Mouse (Mus musculus) left cerebral cortex, adult 8-10 months (tissue): Measurements from ENCODE around the gene Exd2. TPM values are rescaled to one million over a fixed set of nuclear protein-coding genes. Genes with fewer than 3 reads are reported as not detected.
"Not testable (repeated sequence)": the region's sequence is repeated elsewhere in the genome, so short reads cannot be mapped to it uniquely, and the experiment has no call there.

Experiments
- DNase-seq, 2 experiments: peaks; one replicate each; pipeline ENCODE4 v3.0.0; 2022; ENCODE audit warnings: low spot score in 2 of 2
- total RNA-seq, 4 experiments: library from RNA; stranded (reverse); gene quantifications; 2 replicates each; pipeline ENCODE4 v1.2.4; 2022

Exd2 gene
- 10 to 100 TPM; 89.9 to 97.8 (median 94.5) TPM for total RNA-seq

GRCm38 (mm10) chr12:80462942-80463651, at the start of gene Exd2:
Gene Exd2, plus strand, starts transcription at chr12:80463095.
- DNase-seq, result peak; percentile 78 to 90

GRCm38 (mm10) chr12:80415100-80415499, 47.8 kb upstream of the Exd2 start:
- no peak for DNase-seq

GRCm38 (mm10) chr12:80427683-80428082, 35.2 kb upstream of the Exd2 start:
- no peak for DNase-seq

GRCm38 (mm10) chr12:80433266-80433665, 29.6 kb upstream of the Exd2 start:
- DNase-seq, result no peak

GRCm38 (mm10) chr12:80434601-80434960, 28.3 kb upstream of the Exd2 start:
- DNase-seq, result peak in 1 of 2 experiments; percentile 14

GRCm38 (mm10) chr12:80434961-80435691, 27.8 kb upstream of the Exd2 start:
- peak; percentile 50 to 66 for DNase-seq

- no peak for DNase-seq
These were observed 27.0 kb upstream of the Exd2 start for GRCm38 (mm10) chr12:80435887-80436286.

GRCm38 (mm10) chr12:80436336-80436976, 26.4 kb upstream of the Exd2 start, which contains the start of gene Dcaf5:
Gene Dcaf5, minus strand, starts transcription at chr12:80436601.
- peak; percentile 52 to 77 for DNase-seq

GRCm38 (mm10) chr12:80437051-80437675, 25.7 kb upstream of the Exd2 start:
- DNase-seq, result no peak

- DNase-seq, result no peak
These were observed 21.9 kb upstream of the Exd2 start for GRCm38 (mm10) chr12:80440957-80441356.

GRCm38 (mm10) chr12:80444525-80445109, 18.3 kb upstream of the Exd2 start:
- DNase-seq, result no peak

GRCm38 (mm10) chr12:80453506-80453905, 9.4 kb upstream of the Exd2 start:
- no peak for DNase-seq

GRCm38 (mm10) chr12:80458033-80458432, 4.9 kb upstream of the Exd2 start:
- no peak for DNase-seq

- not testable (repeated sequence) for DNase-seq
These were observed 501 bp upstream of the Exd2 start for GRCm38 (mm10) chr12:80462292-80462896.

- no peak for DNase-seq
These were observed 873 bp downstream of the Exd2 start for GRCm38 (mm10) chr12:80463666-80464269.

GRCm38 (mm10) chr12:80470206-80470605, 7.3 kb downstream of the Exd2 start:
- DNase-seq, result no peak

- DNase-seq, result no peak
These were observed 9.0 kb downstream of the Exd2 start for GRCm38 (mm10) chr12:80471926-80472325.

- no peak for DNase-seq
These were observed 10.8 kb downstream of the Exd2 start for GRCm38 (mm10) chr12:80473731-80474130.

- no peak for DNase-seq
These were observed 17.1 kb downstream of the Exd2 start for GRCm38 (mm10) chr12:80479986-80480385.

GRCm38 (mm10) chr12:80483397-80483796, 20.5 kb downstream of the Exd2 start:
- no peak for DNase-seq

GRCm38 (mm10) chr12:80493311-80493710, 30.4 kb downstream of the Exd2 start:
- DNase-seq, result no peak
